Mouse (Mus musculus) forebrain, embryonic 16.5 days (tissue): Measurements from ENCODE around the gene Mier1. TPM values are rescaled to one million over a fixed set of nuclear protein-coding genes. Genes with fewer than 3 reads are reported as not detected.
"Not testable (repeated sequence)": the region's sequence is repeated elsewhere in the genome, so short reads cannot be mapped to it uniquely, and the experiment has no call there.

Experiments
- ATAC-seq: fragments of 200-750 bp; cut with Nextera tagmentation; 2 replicates; pipeline ENCODE4 v1.8.0; 2017; ENCODE audit warnings: mild to moderate bottlenecking, moderate library complexity
- H3K27ac ChIP-seq: fragments of 300-500 bp; sonication (generic); 2 replicates; pipeline ENCODE4 v1.5.1; 2014; ENCODE audit warnings: low read length, control low read depth
- H3K27me3 ChIP-seq: fragments of 300-500 bp; sonication (generic); replicated peaks from 2 replicates; pipeline ENCODE4 v1.6.1; 2014; ENCODE audit warnings: low read length; ENCODE audit not compliant: control insufficient read depth, insufficient read depth
- H3K36me3 ChIP-seq: fragments of 300-500 bp; sonication (generic); 2 replicates; pipeline ENCODE4 v1.6.1; 2014; ENCODE audit not compliant: control insufficient read depth, insufficient read depth
- H3K4me1 ChIP-seq: fragments of 300-500 bp; sonication (generic); replicated peaks from 2 replicates; pipeline ENCODE4 v1.6.1; 2014; ENCODE audit warnings: low read length; ENCODE audit not compliant: control insufficient read depth, insufficient read depth
- H3K4me2 ChIP-seq: fragments of 300-500 bp; sonication (generic); 2 replicates; pipeline ENCODE4 v1.6.1; 2014; ENCODE audit warnings: mild to moderate bottlenecking, low read length, control low read depth
- H3K4me3 ChIP-seq: fragments of 300-500 bp; sonication (generic); replicated peaks from 2 replicates; pipeline ENCODE4 v1.5.1; 2014; ENCODE audit warnings: mild to moderate bottlenecking, low read length, control low read depth
- H3K9ac ChIP-seq: fragments of 300-500 bp; sonication (generic); replicated peaks from 2 replicates; pipeline ENCODE4 v1.6.1; 2014; ENCODE audit warnings: low read depth, low read length, control low read depth
- H3K9me3 ChIP-seq: fragments of 300-500 bp; sonication (generic); 2 replicates; pipeline ENCODE4 v1.6.1; 2016; ENCODE audit warnings: low read length; ENCODE audit not compliant: control insufficient read depth
- WGBS: fragments of 180-500 bp; shearing (Covaris S2); extraction: QIAGEN DNeasy Blood & Tissue Kit; methylation state at CpG from one replicate; pipeline ENCODE4 v1.1.7; 2014; 5-methylcytosine and 5-hydroxymethylcytosine counted together
- polyA plus RNA-seq: library from polyadenylated mRNA; unstranded; fragments of >200 nt; fragmentation: Nextera tagmentation; extraction: Ambion mirVana; gene quantifications from 2 replicates; pipeline ENCODE4 v1.2.1, GENCODE M21; 2015

Mier1 gene
- polyA plus RNA-seq, 1 experiment from 2014 or later: 34.0 TPM

DNA sequence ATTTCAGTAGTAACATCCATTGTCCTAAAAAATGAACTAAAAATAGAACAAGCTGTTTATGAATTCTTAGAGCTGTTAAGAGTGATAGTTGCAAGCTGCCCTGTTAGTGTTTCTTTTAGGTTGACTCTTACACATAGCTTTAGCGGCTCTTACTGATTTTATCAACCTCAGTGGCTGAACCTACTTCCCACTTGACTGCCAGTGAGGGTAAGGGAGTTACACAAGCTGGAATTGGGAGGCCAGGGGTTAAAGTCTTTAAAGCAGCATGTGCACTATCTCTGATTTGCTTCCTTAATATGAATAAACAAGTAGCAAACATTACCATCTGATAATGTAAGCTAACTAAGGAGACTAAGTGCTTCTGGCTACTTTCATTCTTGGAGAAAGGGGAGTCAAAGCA is 22.8 kb downstream of the Mier1 start:
- H3K9ac ChIP-seq: no peak overlapping the region
- peaks cover 5% of the 10 kb centered on the region; the same call in 1 of the 2 replicates for H3K36me3 ChIP-seq
- WGBS: 83% methylated on average over 1 of the region's 1 CpGs
- no peak overlapping the region for H3K4me2 ChIP-seq
- H3K9me3 ChIP-seq: no peaks in the 10 kb centered on the region
- no peaks in the 10 kb centered on the region for H3K4me1 ChIP-seq
- H3K27ac ChIP-seq: no peak overlapping the region
- no peak for ATAC-seq
- H3K4me3 ChIP-seq: no peak overlapping the region
- H3K27me3 ChIP-seq: no peaks in the 10 kb centered on the region

DNA sequence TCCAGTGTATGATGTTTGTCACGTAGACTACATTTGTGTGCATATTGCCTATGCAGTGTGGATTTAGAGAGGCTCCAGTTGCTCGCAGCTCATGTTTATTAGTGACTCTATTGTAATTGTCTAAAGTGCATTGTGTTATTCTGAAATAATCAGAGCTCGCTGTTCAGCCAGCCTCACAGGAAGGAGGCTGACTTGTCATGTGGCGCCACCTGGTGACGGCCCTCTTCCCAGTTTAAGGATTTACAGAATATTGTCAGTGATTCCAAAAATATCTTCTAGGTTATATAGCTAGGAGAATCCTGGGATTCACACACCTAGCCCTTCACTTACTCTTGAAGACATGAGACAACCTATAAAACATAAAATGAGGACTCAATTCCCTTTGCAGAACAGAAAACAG is 32.1 kb downstream of the Mier1 start:
- whole genome bisulfite sequencing: 26% methylated on average over 5 of the region's 5 CpGs
- Histone ChIP-seq H3K4me1 (no peaks in the 10 kb centered on the region), H3K27ac (no peak overlapping the region), H3K27me3 (no peaks in the 10 kb centered on the region), H3K4me3 (no peak overlapping the region), H3K4me2 (no peak overlapping the region), H3K36me3 (peaks cover 11% of the 10 kb centered on the region), H3K9me3 (no peaks in the 10 kb centered on the region), H3K9ac (no peak overlapping the region)
- peak; percentile 55 for ATAC-seq

DNA sequence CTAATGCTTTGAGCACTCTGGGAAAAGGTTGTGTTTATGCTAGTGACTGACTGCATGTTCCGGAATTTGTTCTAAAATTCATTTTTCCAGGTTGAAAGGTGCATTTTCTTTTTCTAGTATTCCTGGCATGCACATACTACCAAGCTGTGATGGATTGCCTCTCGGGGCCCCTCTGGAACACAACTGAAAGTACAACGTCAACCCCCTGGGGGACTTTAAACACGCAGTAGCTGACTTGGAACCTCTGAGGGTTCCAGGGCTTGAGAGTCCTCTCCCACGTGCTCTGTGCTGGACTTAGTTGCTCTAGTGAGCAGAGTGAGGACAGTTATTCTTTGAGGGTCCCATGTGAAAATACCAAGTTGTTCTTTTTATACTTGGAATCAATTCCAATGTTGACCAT is 37.8 kb downstream of the Mier1 start:
- H3K27me3 ChIP-seq: no peaks in the 10 kb centered on the region
- no peak overlapping the region for H3K9ac ChIP-seq
- no peaks in the 10 kb centered on the region for H3K4me1 ChIP-seq
- H3K4me3 ChIP-seq: no peak overlapping the region
- no peaks in the 10 kb centered on the region for H3K9me3 ChIP-seq
- ATAC-seq: no peak
- no peak overlapping the region for H3K27ac ChIP-seq
- H3K4me2 ChIP-seq: no peak overlapping the region
- WGBS: 90% methylated on average over 5 of the region's 5 CpGs
- H3K36me3 ChIP-seq: peaks cover 20% of the 10 kb centered on the region

DNA sequence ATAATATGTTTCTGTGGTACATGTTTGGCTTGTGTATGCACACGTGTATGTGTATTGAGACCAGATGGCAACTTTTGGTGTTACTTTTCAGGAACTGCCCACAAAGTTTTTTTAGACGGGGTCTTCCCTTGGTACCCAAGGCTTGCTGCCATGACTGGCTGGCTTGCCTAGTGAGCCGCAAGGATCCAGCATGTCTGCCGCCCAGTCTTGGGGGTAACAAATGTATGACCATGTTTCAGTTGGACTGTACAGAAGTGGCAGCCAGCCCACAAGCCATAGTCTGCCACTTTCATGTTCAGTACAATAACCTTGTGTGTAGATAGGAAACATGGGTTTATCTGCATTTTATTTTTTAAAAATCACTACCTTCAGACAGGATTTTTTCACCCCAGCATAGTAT is 44.6 kb downstream of the Mier1 start:
- ATAC-seq: no peak
- Histone ChIP-seq H3K4me1 (no peaks in the 10 kb centered on the region), H3K27me3 (no peaks in the 10 kb centered on the region), H3K4me2 (no peak overlapping the region), H3K9me3 (no peaks in the 10 kb centered on the region), H3K36me3 (peaks cover 12% of the 10 kb centered on the region), H3K4me3 (no peak overlapping the region), H3K27ac (no peak overlapping the region), H3K9ac (no peak overlapping the region)
- WGBS: 92% methylated on average over 4 of the region's 4 CpGs

DNA sequence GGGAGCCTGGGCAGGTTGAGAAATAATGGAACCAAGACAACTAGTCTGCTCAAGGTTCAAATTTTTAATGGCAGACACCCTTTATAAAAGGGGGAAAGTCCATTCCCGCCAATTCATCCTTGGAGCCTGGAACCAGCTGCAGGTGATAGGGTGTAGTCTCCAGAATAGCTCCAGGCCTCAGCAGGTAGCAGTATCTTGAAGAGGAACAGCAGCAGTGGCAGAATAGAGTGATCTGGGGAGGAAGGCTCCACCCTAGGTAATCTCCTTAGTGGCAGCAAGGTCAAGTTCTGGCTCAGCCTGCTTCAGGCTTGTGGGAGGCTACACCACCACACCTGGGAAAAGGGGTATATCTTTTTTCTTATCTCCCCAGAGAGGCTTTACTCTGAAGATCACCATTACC is 52.0 kb downstream of the Mier1 start:
- H3K36me3 ChIP-seq, H3K4me3 ChIP-seq: not testable (repeated sequence)
- 83% methylated on average over 1 of the region's 1 CpGs for WGBS

DNA sequence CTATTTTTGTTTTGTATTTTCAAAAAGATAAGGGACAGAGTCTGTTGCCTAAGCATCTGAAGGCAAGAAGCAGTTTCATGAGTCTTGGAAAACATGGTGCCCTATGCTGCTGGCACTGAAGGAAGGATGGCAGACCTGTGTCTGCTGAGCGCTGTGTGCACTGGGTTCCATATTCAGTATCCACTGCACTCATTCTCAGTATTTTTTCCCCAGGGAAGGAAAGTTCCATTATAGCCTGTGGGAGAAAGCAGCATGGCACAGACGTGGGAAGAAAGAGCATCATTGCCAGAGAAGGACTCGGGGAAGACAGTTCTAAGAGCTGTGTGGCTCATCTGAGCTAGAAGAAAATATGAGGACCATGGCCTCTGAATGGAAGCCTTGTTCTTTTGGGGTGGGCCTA is 57.1 kb downstream of the Mier1 start:
- Histone ChIP-seq H3K9me3 (no peaks in the 10 kb centered on the region), H3K4me3 (no peak overlapping the region), H3K27me3 (no peaks in the 10 kb centered on the region), H3K36me3 (no peaks in the 10 kb centered on the region; the same call in 1 of the 2 replicates), H3K4me1 (no peaks in the 10 kb centered on the region), H3K4me2 (no peak overlapping the region), H3K9ac (no peak overlapping the region), H3K27ac (no peak overlapping the region)
- no peak for ATAC-seq
- 91% methylated on average over 3 of the region's 3 CpGs for WGBS

More for the DNA sequence above, 52.0 kb downstream of the Mier1 start:
- not testable (repeated sequence) for H3K4me1 ChIP-seq, H3K4me2 ChIP-seq, H3K9ac ChIP-seq, H3K27me3 ChIP-seq, H3K27ac ChIP-seq, ATAC-seq, H3K9me3 ChIP-seq

DNA sequence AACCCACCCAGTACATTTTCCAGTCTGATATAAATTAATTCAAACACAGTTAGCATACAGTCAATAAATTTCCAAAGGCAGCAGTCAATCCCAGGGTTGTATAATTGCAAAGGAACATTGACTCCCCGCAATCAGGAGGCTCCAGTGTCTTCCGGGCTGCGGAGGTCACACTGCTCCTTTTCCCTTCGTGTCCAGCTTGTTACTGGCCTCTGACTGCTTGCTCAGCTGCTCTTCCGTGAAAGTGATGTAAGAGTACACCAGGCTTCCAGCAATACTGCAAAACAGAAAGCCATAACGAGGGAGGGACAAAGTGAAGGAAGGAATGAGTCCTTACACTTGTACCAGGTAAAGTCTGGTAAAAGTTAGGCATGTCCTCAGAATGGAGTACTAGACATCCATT is 59.3 kb downstream of the Mier1 start:
- Histone ChIP-seq H3K4me3 (no peak overlapping the region), H3K4me2 (no peak overlapping the region), H3K36me3 (no peaks in the 10 kb centered on the region; the same call in 1 of the 2 replicates), H3K4me1 (no peaks in the 10 kb centered on the region), H3K9me3 (no peaks in the 10 kb centered on the region), H3K27ac (no peak overlapping the region), H3K9ac (no peak overlapping the region), H3K27me3 (no peaks in the 10 kb centered on the region)
- WGBS: 77% methylated on average over 6 of the region's 6 CpGs
- ATAC-seq: no peak

DNA sequence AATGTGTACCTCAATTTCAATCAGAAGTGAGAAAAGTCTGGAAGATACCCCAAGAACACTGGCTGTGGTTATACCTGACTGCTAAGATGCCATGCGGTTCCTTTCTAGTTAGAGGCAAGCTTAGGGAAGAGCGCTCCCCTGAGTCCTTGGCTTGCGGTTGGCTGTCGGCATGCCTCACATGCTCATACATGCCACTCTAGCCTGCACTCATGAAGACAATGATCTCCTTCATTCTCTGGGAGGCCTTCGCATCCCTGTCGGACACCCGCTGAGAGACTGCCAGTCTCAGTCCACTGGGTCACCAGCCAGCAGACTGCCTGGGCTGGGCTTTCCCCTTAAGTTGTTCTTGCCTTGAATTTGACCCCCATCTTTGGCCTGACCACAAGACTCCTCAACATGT is 59.8 kb downstream of the Mier1 start:
- Histone ChIP-seq H3K4me3 (no peak overlapping the region), H3K27ac (no peak overlapping the region), H3K4me2 (no peak overlapping the region), H3K4me1 (no peaks in the 10 kb centered on the region; the same call in 1 of the 2 replicates), H3K27me3 (no peaks in the 10 kb centered on the region), H3K36me3 (no peaks in the 10 kb centered on the region; the same call in 1 of the 2 replicates), H3K9me3 (no peaks in the 10 kb centered on the region), H3K9ac (no peak overlapping the region)
- ATAC-seq: no peak
- WGBS: 91% methylated on average over 7 of the region's 7 CpGs

DNA sequence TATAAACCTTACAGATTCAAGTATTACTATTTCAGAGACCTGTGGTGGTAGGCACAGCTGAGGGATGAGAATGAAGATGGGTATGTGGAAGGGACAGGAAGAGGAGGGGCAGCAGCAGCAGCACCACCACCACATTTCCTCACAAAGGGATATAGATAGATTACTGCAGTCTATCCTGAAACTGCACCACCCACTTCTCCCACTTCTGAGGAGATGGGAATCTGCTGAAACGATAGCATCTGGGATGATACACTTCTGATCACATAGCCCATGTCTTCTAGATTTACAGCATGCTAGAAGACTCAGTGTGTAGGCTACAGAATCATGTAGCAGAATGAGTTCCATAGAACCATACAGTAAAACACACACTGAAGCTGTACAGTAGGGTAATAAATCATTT is 63.5 kb downstream of the Mier1 start:
- Histone ChIP-seq H3K9me3 (no peaks in the 10 kb centered on the region), H3K4me3 (no peak overlapping the region), H3K4me1 (peaks cover 14% of the 10 kb centered on the region), H3K36me3 (no peaks in the 10 kb centered on the region; the same call in 1 of the 2 replicates), H3K9ac (no peak overlapping the region), H3K27ac (no peak overlapping the region), H3K4me2 (no peak overlapping the region), H3K27me3 (no peaks in the 10 kb centered on the region)
- ATAC-seq: no peak
- WGBS: 92% methylated on average over 1 of the region's 1 CpGs

DNA sequence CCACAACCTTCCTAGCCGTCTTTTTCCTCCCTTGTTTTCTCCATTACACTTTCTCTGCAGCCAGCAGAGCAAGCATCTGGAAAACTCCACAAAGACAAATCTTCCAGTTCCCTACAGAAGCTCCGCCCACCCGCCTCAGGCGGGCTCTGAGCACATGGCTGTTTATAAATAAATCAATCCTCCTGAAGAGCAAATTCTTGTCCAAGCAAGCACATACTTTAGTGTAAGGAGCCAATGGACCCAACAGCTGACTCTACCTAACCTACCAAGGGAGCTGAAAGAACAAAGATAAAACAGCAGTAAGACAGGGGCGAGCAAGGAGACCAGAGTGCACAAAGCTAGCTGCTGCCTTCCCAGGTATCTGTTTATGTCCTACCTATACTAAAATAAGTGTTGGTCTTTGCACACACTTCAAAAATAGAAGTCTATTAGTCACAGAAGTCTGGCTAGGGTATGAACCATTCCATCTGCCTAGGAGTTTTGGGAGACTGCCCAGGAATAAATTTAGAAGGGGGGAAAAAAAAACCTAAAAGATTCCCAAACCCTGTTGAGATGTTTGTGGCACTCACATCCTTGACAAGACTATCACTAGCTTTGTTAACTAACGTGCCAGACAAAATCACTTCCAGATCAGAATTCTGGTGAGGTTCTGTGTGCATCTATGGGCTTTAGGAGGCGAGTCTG is 64.6 kb downstream of the Mier1 start:
- H3K9ac ChIP-seq: no peak overlapping the region
- WGBS: 84% methylated on average over 7 of the region's 7 CpGs
- no peak overlapping the region for H3K4me2 ChIP-seq
- peaks cover 4% of the 10 kb centered on the region for H3K36me3 ChIP-seq
- no peak overlapping the region for H3K4me3 ChIP-seq
- no peak for ATAC-seq
- no peaks in the 10 kb centered on the region for H3K9me3 ChIP-seq
- H3K27ac ChIP-seq: no peak overlapping the region
- H3K27me3 ChIP-seq: no peaks in the 10 kb centered on the region
- peaks cover 14% of the 10 kb centered on the region for H3K4me1 ChIP-seq
